Mouse (Mus musculus) kidney, adult 2 months (tissue): ENCODE measurements around the gene Gabpb2.

Source experiments
- CTCF ChIP-seq: fragments of 200-500 bp; conservative IDR thresholded peaks from 2 replicates; pipeline ENCODE4 v1.5.1; 2011; ENCODE audit warnings: low read depth, mild to moderate bottlenecking, control low read depth, low read length, moderate library complexity, mixed read lengths; ENCODE audit not compliant: insufficient read depth, insufficient read length
- POLR2A ChIP-seq: fragments of 200-500 bp; IDR thresholded peaks from one replicate; pipeline ENCODE4 v1.6.1; 2011; ENCODE audit warnings: low read depth, low read length, control low read depth

- no peak for TF ChIP-seq POLR2A
- no peak for TF ChIP-seq CTCF
Measured at GRCm38 (mm10) chr3:95140795-95141194, 76.9 kb downstream of the Gabpb2 start.
